Mouse (Mus musculus) T-helper 1 cell (primary cell): Measurements from ENCODE around the gene Trib3.
"Not testable (repeated sequence)": the region's sequence is repeated elsewhere in the genome, so short reads cannot be mapped to it uniquely, and the experiment has no call there.

Experiments
- in situ Hi-C: fragments of 300-600 bp; cut with MboI, MseI; formaldehyde crosslinking; loops from one replicate; pipeline ENCODE4 v1.15.1; 2025; ENCODE audit warnings: high pct_unique_total_duplicates

Trib3 gene

DNA sequence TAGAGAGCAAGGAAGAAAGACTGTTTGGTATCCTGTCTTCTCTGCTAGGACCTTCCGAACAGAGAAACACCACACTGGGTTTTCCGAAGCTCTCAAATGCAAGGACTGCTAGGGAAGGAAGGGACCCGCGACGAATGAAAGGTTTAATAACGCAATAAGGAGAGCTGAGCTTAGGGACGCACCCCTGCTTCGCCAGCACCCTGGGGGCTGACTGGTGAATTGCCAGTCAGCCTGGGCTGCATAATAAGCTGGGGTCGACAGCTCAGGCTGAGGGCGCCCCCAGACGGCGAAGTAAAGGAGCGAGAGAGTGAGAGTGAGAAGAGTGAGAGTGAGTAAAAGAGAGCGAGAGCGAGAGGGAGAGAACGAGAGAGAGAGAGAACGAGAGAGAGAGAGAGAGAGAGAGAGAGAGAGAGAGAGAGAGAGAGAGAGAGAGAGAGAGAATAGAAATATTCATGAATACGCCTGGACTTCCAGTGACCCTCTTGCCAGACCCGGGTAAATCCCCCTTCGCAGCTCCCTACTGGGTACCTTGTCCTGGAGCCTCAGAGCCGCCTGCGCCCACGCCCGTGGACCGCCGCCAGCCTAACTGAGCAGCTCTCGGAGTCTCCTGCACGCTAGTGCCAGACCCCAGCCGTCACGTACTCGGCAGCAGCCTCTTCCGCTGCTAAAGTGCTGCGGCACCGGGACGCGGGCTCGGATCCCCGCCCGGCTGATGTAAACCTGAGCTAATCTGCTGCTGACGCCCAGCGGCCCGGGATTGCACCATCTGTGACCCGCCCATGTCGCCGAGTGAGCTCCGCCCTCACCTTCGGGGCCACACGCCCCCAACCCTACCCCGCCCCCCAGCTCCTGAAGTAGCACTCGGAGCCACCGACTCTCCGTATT lies at the start of gene Trib3:
TSS of gene Trib3 (minus strand) at position 704 of the 885 bp plus-strand sequence.
- in situ Hi-C loops: no loop called here

DNA sequence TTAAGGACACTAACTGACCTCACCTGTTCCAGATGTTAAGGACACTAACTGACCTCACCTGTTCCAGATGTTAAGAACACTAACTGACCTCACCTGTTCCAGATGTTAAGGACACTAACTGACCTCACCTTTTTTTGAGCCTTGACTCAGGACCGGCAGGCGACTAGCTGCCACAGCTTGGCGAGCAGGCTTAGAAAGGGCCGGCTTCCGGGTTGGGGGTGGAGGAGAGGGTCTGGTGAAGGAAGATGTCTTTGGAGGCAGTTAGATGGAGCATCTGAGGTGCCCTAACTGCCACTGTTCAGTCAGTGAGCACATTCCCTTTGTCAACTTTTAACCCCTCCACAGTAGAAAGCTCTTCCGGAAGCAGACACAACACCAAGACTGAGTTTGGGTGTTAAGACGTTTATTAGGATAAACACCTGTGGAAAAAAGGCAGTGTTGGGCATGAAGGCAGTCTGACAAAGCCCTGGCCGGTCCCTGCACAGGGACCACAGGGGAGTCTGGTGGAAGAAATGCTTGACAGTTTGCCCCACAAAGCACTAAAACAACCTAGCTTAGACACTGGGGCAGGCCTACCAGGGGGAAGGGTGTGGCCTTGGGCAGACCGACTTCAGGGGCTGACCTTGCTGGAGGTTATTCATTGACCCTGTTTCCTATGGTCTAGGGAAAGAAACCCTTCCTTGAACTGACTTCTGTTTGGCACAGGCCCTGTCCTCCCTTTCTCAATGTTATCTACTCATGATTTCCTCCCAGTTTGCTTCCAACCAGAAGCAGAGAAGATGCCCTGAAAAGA lies 49.6 kb upstream of the Trib3 start:
- in situ Hi-C loops: loop anchor here (10.0 kb wide), 1 partner anchor 1719 kb away; no protein-coding TSS in a partner anchor

DNA sequence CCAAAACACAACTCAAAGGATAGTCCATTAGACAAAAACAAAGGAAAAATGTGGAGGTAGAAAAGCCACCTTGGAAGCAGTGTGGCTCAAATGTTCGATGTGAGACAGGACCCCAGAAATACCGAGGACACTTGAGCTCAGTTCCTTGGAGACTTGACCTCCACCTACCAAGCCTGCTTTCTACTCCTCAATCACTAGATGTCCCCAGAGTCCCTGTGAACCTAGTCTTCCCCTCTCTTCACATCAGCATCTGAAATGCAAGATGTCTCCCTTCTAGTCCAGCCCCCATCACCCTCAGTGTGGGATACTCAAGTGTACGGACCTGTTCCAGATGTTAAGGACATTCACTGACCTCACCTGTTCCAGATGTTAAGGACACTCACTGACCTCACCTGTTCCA lies 49.0 kb upstream of the Trib3 start:
- in situ Hi-C loops: loop anchor here (10.0 kb wide), 1 partner anchor 1718 kb away; no protein-coding TSS in a partner anchor

DNA sequence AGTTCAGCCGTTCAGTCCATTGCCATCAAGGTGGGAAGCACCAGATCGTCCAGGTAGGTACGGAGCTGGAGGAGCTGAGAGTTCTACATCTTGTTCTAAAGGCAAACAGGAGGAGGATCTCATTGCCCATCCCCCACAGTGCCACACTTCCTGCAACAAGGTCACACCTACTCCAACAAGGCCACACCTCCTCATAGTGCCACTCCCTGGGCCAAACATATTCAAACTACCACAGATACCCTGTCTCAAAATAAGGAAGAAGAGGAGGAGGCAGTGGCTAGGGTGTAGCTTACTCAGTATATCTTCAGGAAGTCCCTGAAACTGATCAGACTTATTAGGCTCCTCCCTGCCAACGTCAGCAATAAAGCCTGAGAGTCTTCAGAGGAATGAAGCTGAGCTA lies 40.4 kb upstream of the Trib3 start:
- in situ Hi-C loops: no loop called here

DNA sequence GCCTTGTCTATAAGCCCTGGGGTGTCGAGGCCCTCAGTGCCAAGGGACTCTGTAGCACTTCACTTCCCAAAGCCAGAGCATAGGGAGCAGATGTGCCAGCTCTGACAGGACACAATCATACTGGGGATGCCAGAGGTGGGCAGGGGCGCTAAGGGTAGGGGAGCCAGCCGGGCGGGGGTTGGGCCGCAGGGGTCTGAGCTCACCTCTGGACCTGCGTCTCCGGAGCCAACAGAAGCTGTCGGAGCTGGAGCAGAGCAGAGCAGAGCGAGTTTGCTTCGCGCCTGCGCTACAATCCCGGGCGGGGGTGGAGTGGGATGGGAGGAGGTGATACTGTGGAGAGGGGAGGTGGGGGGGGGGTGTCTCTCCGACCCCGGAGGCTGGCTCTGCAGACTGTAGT lies 32.5 kb upstream of the Trib3 start, which contains the start of gene Nrsn2:
TSS of gene Nrsn2 (minus strand) at position 294 of the 397 bp plus-strand sequence.
- in situ Hi-C loops: no loop called here

DNA sequence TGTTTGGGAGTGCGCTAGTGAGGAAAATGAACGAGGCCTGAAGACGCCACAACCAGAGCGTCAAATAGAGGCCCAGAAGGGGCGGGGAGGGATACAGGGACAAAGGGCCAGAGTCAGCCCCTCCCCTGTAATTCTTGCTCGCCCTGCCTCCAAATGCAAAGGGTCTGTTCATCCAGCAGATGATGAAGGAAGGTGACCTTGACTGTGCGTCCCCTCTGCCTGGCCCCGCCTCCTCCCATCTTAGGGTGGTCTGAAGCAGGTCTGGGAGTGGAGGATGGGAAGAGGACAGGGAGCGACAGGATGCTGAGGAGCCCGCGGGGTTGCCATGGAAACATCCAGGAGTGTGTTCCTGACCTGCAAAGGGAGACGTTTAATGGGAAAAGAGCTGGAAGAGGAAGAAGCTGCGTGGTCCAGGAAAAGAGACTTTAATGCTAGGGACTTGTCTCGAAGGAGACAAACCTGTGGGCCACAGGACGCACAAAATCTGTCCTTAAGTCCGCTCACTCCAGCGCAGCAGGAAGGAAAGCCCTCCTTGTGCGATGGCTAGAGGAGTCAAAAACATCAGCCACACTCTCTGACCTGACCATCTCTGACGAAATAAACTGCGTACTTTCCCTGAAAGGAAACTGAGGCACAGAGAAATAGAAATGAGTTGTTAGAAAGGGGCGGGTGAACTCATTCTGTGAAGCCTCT lies 32.0 kb upstream of the Trib3 start:
- in situ Hi-C loops: no loop called here

DNA sequence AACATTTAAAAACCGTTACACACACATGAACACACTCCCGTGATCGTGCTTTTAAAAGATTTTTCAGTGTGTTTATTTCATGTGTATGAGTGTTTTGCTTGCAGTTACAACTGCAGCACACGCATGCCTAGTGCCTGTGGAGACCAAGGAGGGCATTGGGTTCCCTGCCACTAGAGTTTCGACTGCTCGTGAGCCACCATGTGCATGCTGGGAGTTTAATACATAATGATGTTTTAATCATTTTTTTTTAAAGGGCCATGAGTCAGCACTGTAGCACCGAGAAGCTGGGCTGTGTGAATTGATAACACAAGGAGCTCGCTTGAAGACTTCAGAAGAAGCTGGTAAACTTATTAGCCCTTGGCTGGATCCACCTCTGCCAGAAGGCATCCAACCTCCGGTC lies 29.7 kb upstream of the Trib3 start:
- in situ Hi-C loops: no loop called here

DNA sequence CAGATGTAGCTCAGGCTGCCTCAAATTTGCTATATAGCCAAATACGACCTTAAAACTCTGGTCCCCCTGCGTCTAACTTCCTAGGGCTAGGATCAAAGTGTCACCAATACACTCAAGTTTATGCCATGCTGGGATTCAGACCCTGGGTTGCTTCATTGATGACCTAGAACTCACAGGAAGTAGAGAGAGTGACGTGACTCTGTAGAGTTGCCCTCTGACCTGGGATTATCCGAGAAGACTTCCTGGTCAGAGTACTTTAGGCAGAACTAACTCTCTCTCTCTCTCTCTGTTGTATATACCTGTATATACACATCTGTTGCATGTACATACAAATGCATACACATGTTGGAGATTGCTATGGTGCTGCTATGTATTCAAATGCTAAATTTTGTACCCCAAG lies 28.8 kb upstream of the Trib3 start:
- in situ Hi-C loops: no loop called here

DNA sequence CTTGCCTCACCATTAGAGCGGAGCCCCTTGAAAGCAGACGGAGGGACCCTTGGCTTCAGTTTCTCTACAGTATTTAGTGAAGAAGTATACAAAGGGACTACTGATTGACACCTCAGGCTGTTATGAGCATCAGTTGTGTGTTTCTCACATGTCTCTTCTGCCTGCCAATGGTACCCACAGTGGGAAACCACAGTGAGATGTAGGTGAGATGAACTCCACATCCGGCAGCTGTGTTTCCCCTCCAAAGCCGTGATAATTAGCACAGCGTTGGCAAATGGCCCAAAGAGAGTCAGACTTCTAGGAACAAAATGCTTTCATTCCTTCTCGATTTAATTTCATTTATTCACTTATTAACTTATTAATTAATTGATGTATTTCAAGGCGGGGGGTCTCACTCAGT lies 28.3 kb upstream of the Trib3 start:
- in situ Hi-C loops: no loop called here

DNA sequence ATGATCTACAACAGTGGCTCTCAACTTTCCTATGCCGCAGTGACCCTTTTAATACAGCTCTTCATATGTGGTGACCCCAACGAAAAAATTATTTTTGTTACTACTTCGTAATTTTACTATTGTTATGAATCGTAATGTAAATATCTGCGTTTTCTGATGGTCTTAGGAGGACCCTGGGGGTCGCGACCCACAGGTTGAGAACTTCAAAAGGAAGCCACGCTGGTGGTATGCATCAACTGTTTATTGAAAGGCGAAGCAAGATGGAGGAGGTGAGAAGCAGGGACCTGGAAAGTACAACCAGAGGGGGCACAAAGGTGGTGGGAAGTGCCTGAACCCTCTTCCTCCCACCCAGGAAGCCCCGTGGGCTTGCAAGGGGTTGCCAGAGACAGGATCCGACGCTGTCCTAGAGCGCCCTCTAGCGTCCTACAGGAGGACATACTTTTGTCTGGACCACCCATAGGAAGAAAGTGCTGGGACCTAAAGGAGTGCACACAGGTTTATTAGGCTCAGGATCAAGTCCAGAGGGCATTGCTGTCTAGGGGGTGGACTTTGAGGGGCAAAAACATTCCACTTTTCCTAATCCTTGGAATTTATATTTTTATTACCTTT lies 24.8 kb upstream of the Trib3 start:
- in situ Hi-C loops: loop anchor here (5.0 kb wide), 1 partner anchor 261 kb away; the partner anchor contains the start of gene Srxn1

DNA sequence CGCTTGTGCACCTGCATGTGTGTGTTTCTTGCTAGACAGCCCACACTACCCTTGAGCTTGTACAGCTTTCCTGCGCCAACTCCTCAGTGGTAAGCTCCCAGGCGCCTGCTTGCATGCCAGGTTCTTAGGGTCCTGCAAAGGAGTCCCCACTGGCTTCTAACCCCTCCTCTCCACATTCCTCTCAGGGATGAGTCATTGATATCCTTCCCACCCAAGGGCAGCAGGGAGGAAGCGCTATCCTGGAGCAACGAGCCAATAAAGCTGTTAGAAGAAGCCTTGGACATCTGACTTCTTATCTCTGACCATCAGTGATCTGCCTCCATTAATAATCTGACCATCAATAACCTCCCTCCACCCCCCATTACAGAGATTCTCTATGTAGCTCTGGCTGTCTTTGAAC lies 24.1 kb upstream of the Trib3 start:
- in situ Hi-C loops: loop anchor here (5.0 kb wide), 1 partner anchor 261 kb away; the partner anchor contains the start of gene Srxn1

DNA sequence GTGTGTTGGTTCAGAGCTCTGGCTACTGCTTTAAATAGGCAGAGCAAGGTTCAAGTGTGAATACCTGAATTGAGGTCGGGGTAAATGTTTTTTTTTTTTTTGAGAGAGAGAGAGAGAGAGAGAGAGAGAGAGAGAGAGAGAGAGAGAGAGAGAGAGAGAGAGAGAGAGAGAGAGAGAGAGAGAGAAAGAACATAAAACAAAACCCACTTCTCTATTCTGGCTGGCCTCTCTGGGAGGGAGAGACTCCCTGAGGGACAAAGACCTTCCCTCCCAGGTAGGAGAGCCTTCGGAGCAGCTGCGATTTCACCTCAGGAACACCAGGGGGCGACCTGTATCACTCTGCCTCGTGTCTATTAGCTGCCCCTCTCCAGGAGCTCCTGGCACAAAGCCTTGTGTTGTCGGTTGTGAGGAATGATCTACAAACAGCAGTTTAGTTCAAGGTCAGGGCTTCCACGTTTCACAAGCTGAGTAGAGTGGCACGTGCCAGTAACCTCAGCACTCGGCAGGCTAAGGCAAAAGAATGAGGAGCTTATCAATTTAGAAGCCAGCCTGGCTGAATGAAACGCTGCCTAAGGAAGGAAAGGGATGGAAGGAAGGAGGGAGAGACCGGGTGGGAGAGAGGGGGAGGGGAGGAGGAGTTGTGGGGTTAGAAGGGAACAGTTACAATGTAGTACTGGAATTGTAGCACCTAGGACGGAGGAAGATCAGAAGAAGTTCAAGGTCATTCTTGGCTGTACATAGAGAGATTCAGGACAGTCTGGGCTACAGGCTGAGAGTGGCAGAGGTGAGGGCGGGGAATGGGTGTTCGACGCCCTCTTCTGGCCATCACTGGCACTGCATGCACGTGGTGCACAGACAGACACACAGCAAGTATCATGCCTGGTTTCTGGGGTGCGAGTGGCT lies 19.7 kb upstream of the Trib3 start:
- in situ Hi-C loops: no loop called here

DNA sequence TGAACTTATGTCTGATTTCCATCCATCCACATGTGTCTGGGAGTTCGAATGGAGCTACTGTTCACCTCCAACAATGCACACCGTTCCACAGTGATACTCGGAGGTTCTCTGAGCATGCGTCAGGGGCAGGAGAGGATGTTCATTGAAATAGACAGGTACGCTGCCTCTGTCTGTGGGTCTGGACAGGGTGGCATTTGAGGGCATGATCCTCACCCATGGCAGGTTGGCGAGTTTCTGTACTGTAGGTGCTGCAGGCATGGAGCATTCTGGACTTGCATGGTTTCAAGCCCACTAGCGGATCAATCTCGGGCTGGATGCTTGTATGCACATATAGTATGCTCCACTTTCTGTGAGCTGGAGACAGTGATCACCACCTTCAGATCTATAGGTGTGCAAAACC lies 17.4 kb upstream of the Trib3 start:
- in situ Hi-C loops: no loop called here

DNA sequence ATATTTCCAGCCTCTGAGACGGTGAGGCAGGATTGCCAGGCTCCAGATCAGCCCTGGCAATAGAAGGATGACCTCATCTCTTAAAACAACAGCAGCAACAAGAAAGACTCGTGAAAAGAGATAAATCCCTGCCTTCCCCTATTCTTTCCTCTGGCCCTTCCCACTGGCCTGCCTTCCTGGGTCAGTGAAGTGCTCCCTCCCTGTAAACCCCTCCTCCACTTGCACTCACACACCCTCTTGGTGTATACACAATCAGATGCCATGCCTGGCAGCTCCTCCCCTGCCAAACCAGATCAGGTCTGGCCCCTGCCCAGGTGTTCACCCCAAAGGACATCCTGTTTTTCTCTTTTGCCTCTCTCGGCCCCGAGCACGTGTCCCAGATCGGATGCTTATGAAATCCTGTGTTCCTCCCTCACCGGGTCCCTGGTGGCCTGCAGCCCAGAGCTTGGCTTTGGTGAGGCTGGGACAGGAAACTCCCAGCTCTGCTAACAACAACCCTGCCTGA lies 16.5 kb upstream of the Trib3 start:
- in situ Hi-C loops: no loop called here

DNA sequence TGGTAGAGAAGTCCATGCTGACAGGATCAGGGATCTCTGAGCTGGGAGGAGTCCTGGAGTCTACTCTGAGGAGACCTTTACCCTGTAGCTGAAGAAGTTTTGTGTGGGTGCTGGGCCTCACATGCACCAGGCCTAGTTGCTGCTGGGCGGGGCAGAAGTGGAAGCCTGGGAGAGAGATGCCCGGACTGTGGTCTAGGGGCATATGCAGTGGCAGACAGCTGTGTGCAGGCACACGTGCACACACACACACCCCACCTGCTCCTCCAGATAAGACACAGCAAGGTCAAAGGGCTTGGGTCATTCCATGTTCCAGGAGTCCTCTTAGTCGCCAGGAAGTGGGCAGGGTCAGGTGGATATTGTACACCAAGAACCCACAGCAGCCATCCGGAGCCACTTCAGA lies 15.8 kb upstream of the Trib3 start:
- in situ Hi-C loops: no loop called here

DNA sequence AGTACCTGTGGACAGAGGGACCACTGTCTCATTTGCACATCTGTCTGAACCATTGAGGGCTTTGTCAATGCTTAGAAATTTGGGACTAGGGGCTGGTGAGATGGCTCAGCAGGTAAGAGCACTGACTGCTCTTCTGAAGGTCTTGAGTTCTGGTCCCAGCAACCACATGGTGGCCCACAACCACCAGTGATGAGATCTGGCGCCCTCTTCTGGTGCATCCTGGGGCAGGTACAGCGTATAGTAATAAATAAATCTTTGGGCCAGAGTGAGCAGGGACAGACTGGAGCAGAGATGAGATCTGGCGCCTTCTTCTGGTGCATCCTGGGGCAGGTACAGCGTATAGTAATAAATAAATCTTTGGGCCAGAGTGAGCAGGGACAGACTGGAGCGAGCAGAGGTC lies 15.1 kb upstream of the Trib3 start:
- in situ Hi-C loops: not testable (repeated sequence)

DNA sequence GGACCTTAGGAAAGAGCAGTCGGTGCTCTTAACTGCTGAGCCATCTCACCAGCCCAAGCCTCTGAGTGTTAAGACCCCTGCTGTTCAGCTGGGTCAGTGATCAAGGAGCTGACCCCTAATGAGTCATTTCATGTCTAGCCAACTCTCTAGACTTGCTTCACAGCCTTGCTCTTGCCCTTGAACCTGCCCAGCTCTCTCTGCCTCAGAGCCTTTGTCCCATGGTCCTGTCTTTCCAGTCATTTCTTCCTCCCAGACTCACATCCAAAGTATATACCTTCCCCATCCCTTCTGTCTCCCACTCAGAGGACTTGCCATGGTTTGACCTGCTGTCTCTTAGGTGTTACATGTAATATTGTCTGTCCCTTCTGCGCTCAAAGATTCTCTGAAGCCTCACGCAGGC lies 13.4 kb upstream of the Trib3 start:
- in situ Hi-C loops: no loop called here

DNA sequence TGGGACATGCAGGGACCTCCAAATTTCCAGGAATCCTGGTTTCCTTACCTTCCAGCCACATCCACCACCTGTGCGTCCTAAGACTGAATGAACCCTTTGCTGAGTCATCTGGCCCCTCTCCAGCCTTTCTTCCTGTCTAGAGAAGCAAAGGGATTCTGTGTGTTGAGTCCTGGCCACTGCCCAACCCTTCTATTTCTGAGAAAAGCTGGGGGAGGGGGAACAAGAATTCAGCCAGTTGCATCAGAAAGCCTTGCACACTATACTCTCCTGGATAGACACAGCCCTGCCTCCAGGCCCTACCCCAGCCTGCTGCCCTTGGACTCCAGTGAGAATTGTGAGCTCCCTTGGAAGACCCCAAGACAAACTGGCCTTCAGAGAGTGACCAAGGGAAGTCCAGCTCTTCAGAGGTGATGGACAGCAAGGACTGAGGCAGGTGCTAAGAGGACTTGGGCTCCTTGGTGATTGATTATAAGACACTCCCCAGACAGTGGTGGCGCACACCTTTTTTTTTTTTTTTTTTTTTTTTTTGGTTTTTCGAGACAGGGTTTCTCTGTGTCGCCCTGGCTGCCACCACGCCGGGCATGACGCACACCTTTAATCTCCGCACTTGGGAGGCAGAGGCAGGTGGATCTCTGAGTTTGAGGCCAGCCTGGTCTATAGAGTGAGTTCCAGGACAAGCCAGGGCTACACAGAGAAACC lies 6.2 kb upstream of the Trib3 start:
- in situ Hi-C loops: no loop called here

DNA sequence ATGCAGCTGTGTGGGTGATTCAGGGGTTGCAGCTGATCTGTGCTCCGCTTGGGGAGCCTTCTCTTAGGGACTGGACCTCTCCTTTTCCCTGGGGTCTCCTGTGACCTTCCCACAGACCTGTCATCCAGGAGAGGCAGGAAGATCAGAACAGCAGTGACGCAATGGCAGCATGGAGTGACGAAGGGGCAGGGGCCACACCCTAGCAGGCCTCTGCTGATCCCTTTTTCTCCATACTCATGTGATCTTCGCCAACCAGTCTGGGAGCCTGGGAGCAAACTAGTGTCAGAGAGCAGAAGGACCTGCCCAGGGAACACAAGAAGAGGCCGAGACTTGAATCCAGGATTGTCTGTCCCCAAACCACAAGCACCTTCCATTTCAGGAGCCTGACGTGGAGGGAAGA lies 5.4 kb upstream of the Trib3 start:
- in situ Hi-C loops: no loop called here

DNA sequence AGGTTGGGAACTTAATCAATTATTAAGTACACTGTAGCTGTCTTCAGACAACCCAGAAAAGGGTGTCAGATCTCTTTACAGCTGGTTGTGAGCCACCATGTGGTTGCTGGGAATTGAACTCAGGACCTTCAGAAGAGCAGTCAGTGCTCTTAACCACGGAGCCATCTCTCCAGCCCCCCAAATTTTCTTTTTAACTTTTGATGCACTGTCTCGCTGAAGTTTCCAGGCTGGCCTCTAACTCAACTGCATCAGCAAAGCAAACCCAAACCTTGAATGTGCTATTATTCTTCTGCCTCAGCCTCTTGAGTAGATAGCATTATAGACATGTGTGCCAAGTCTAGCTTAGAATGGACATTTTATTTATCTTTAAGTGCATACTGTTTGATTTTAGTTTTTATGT lies 3.9 kb upstream of the Trib3 start:
- in situ Hi-C loops: no loop called here
